Mouse (Mus musculus) neural tube, embryonic 11.5 days (tissue): Measurements from ENCODE around the gene Cstf2t. TPM values are rescaled to one million over a fixed set of nuclear protein-coding genes. Genes with fewer than 3 reads are reported as not detected.

Experiments
- ATAC-seq: fragments of 200-750 bp; cut with Nextera tagmentation; 2 replicates; pipeline ENCODE4 v1.8.0; 2017; ENCODE audit warnings: moderate number of reproducible peaks, mild to moderate bottlenecking, moderate TSS enrichment, moderate library complexity; ENCODE audit not compliant: insufficient read depth, low FRiP score, low TSS enrichment
- DNase-seq: peaks from one replicate; pipeline ENCODE4 v3.0.0-alpha.2; 2015; ENCODE audit warnings: low spot score
- H3K27ac ChIP-seq: fragments of 300-500 bp; sonication (generic); 2 replicates; pipeline ENCODE4 v1.5.1; 2014; ENCODE audit warnings: low read depth, mild to moderate bottlenecking, low read length
- H3K27me3 ChIP-seq: fragments of 300-500 bp; sonication (generic); 2 replicates; pipeline ENCODE4 v1.6.1; 2014; ENCODE audit warnings: mild to moderate bottlenecking, low read length, mixed read lengths; ENCODE audit not compliant: control insufficient read depth, insufficient read depth
- H3K36me3 ChIP-seq: fragments of 300-500 bp; sonication (generic); 2 replicates; pipeline ENCODE4 v1.6.1; 2014; ENCODE audit warnings: mild to moderate bottlenecking, low read length, moderate library complexity, mixed read lengths; ENCODE audit not compliant: control insufficient read depth, insufficient read depth
- H3K4me1 ChIP-seq: fragments of 300-500 bp; sonication (generic); 2 replicates; pipeline ENCODE4 v1.6.1; 2014; ENCODE audit warnings: low read length, mixed read lengths; ENCODE audit not compliant: control insufficient read depth, insufficient read depth
- H3K4me2 ChIP-seq: fragments of 300-500 bp; sonication (generic); 2 replicates; pipeline ENCODE4 v1.6.1; 2014; ENCODE audit warnings: low read depth, mild to moderate bottlenecking, moderate library complexity
- H3K4me3 ChIP-seq: fragments of 300-500 bp; sonication (generic); 2 replicates; pipeline ENCODE4 v1.5.1; 2014; ENCODE audit warnings: low read depth, low read length
- H3K9ac ChIP-seq: fragments of 300-500 bp; sonication (generic); 2 replicates; pipeline ENCODE4 v1.6.1; 2014; ENCODE audit warnings: mild to moderate bottlenecking, low read length
- H3K9me3 ChIP-seq: fragments of 300-500 bp; sonication (generic); 2 replicates; pipeline ENCODE4 v1.6.1; 2016; ENCODE audit warnings: low read length; ENCODE audit not compliant: control insufficient read depth
- WGBS: fragments of 180-500 bp; shearing (Covaris S2); extraction: QIAGEN DNeasy Blood & Tissue Kit; methylation state at CpG from one replicate; pipeline ENCODE4 v1.1.7; 2014; 5-methylcytosine and 5-hydroxymethylcytosine counted together
- polyA plus RNA-seq: library from polyadenylated mRNA; unstranded; fragments of >200 nt; fragmentation: Nextera tagmentation; extraction: Ambion mirVana; gene quantifications from 2 replicates; pipeline ENCODE4 v1.2.1, GENCODE M21; 2014

Cstf2t gene
- polyA plus RNA-seq, 1 experiment from 2014 or later, result 53.2 TPM

DNA sequence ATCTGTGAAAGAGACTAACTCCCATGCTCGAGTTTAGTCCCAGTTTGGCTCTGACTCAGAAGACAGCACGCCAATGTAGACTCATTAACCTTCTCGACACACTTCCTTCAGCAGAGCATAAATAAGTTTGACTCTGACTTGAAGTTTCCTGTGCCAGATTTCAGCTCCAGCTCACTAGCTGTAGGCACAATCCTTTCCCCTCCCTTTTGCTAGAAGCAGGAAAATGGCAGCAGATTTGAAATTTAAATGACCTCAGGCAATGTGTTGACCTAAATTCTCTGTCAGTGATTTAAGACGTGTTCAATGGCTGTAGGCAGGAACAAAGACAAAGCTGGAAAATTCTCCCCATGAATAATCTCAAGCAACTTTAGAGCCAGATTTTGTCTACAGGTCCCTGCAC is 32.1 kb downstream of the Cstf2t start:
- no peak overlapping the region for H3K27ac ChIP-seq
- ATAC-seq (no peak; the same call in 1 of the 2 replicates), DNase-seq (no peak)
- no peak overlapping the region for H3K4me3 ChIP-seq
- no peaks in the 10 kb centered on the region for H3K27me3 ChIP-seq
- H3K9ac ChIP-seq, result no peak overlapping the region
- no peaks in the 10 kb centered on the region for H3K9me3 ChIP-seq
- H3K36me3 ChIP-seq, result no peaks in the 10 kb centered on the region
- H3K4me1 ChIP-seq, result no peaks in the 10 kb centered on the region
- 30% methylated on average over 4 of the region's 4 CpGs for WGBS
- no peak overlapping the region for H3K4me2 ChIP-seq

- H3K9ac ChIP-seq, result no peak overlapping the region
- no peaks in the 10 kb centered on the region for H3K9me3 ChIP-seq
- DNase-seq (no peak), ATAC-seq (no peak)
- no peak overlapping the region for H3K27ac ChIP-seq
- H3K36me3 ChIP-seq, result no peaks in the 10 kb centered on the region
- no peak overlapping the region for H3K4me3 ChIP-seq
- 83% methylated on average over 3 of the region's 3 CpGs for WGBS
- no peaks in the 10 kb centered on the region for H3K4me1 ChIP-seq
- no peaks in the 10 kb centered on the region for H3K27me3 ChIP-seq
- no peak overlapping the region for H3K4me2 ChIP-seq
These were observed 42.0 kb downstream of the Cstf2t start for GRCm38 (mm10) chr19:31124628-31125027.

DNA sequence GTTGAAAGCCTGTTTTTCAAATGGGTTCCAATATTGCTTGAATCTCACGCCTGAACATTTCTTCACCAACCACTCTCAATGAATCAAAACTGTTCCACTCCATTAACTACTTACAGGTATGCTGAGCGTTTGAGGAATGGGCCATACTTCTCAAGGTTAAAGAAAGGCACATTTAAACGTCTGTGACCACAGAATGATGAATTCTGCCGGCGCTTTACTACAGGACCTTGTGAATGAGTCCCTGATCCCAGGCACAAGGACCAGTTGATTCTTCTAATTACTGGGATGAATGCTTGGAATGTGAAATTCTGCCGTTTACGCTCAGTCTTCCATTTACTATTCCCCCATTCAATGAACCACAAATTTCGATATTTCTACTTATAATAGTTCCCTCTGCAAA is 50.0 kb downstream of the Cstf2t start:
- Histone ChIP-seq H3K9ac (no peak overlapping the region), H3K9me3 (no peaks in the 10 kb centered on the region), H3K27me3 (no peaks in the 10 kb centered on the region), H3K27ac (no peak overlapping the region), H3K4me1 (no peaks in the 10 kb centered on the region), H3K4me2 (no peak overlapping the region), H3K4me3 (no peak overlapping the region), H3K36me3 (no peaks in the 10 kb centered on the region)
- ATAC-seq, result no peak
- DNase-seq, result no peak
- WGBS, result 73% methylated on average over 8 of the region's 8 CpGs

DNA sequence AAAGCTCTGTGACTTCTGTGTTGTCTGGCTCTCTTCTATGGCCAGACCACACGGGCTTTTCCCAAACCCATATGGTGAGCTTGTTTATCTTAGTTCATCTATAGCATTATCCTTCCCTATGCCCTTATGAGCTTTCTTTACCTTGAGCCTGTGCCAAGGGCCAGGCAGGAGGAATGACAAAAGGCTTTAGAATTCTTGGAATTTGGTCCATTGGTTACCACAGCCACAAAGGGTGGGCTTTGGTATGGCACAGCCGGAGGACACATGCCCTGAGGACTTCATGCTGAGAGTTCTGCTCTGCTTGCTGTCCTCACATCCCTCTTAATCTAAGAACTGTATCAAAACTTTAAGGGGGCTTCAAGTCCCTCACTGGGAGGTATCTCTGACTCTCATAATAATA is 53.7 kb downstream of the Cstf2t start:
- WGBS, result 29% methylated on average over 2 of the region's 2 CpGs
- DNase-seq, result no peak

More for the DNA sequence above, 53.7 kb downstream of the Cstf2t start:
- Histone ChIP-seq H3K4me2 (no peak overlapping the region), H3K27me3 (no peaks in the 10 kb centered on the region), H3K4me3 (no peak overlapping the region), H3K27ac (no peak overlapping the region), H3K36me3 (no peaks in the 10 kb centered on the region), H3K9me3 (no peaks in the 10 kb centered on the region), H3K9ac (no peak overlapping the region), H3K4me1 (no peaks in the 10 kb centered on the region)
- ATAC-seq, result no peak
